Mouse (Mus musculus) intestine, postnatal 0 days (tissue): ENCODE measurements around the gene Sgcb. TPM values are rescaled to one million over a fixed set of nuclear protein-coding genes. Genes with fewer than 3 reads are reported as not detected.

Experiments used
- ATAC-seq: fragments of 200-750 bp; cut with Nextera tagmentation; 2 replicates; pipeline ENCODE4 v1.8.0; 2017; ENCODE audit warnings: mild to moderate bottlenecking, moderate TSS enrichment, moderate library complexity
- H3K27ac ChIP-seq: fragments of 300-500 bp; sonication (generic); 2 replicates; pipeline ENCODE4 v1.5.1; 2014; ENCODE audit warnings: mild to moderate bottlenecking, low read depth, low read length, moderate library complexity
- H3K27me3 ChIP-seq: fragments of 300-500 bp; sonication (generic); replicated peaks from 2 replicates; pipeline ENCODE4 v1.6.1; 2014; ENCODE audit warnings: low read length, mixed read lengths; ENCODE audit not compliant: control insufficient read depth, insufficient read depth
- H3K36me3 ChIP-seq: fragments of 300-500 bp; sonication (generic); 2 replicates; pipeline ENCODE4 v1.6.1; 2014; ENCODE audit warnings: mild to moderate bottlenecking, moderate library complexity; ENCODE audit not compliant: control insufficient read depth, insufficient read depth
- H3K4me1 ChIP-seq: fragments of 300-500 bp; sonication (generic); replicated peaks from 2 replicates; pipeline ENCODE4 v1.6.1; 2014; ENCODE audit warnings: antibody characterized with exemption, low read length, mixed read lengths; ENCODE audit not compliant: control insufficient read depth, insufficient read depth
- H3K4me2 ChIP-seq: fragments of 300-500 bp; sonication (generic); replicated peaks from 2 replicates; pipeline ENCODE4 v1.6.1; 2014; ENCODE audit warnings: low read depth, mild to moderate bottlenecking, moderate library complexity
- H3K4me3 ChIP-seq: fragments of 300-500 bp; sonication (generic); 2 replicates; pipeline ENCODE4 v1.5.1; 2014; ENCODE audit warnings: low read depth, low read length
- H3K9ac ChIP-seq: fragments of 300-500 bp; sonication (generic); 2 replicates; pipeline ENCODE4 v1.6.1; 2014; ENCODE audit warnings: mild to moderate bottlenecking, low read depth, low read length
- H3K9me3 ChIP-seq: fragments of 300-500 bp; sonication (generic); 2 replicates; pipeline ENCODE4 v1.6.1; 2016; ENCODE audit warnings: mixed run types; ENCODE audit not compliant: control insufficient read depth
- CTCF ChIP-seq: sonication (generic); IDR thresholded peaks from 2 replicates; pipeline ENCODE4 v1.5.1; 2016; ENCODE audit warnings: low read depth, mild to moderate bottlenecking, control low read depth, antibody characterized with exemption, moderate library complexity
- WGBS: fragments of 180-500 bp; shearing (Covaris S2); extraction: QIAGEN DNeasy Blood & Tissue Kit; methylation state at CpG from one replicate; pipeline ENCODE4 v1.1.7; 2014; 5-methylcytosine and 5-hydroxymethylcytosine counted together
- polyA plus RNA-seq: library from polyadenylated mRNA; unstranded; fragments of >200 nt; fragmentation: Nextera tagmentation; extraction: Ambion mirVana; gene quantifications from 2 replicates; pipeline ENCODE4 v1.2.1, GENCODE M21; 2015

The Sgcb gene
- polyA plus RNA-seq, 1 experiment from 2014 or later = 8.5 TPM

DNA sequence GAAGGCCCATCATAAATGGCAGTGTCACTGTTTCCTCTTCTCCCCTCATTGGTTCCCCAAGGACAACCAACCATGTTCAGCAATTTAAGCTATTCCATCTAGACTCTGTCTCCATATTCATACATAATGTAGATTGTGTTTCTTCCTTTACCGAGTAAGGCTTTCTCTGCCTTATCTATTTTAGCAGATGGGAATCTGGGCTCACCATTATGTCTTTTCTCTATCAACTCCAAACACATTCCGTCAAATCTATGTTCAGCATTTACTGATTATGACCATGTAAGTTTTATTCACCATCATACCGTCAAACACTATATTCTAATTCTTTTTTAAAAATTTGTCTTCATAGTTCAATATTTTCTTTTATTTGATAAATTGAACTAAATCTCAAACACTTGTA is 6.5 kb downstream of the Sgcb start:
- H3K36me3 ChIP-seq = 0 out of 2 replicates have a peak, but pooled peaks cover 3% of the 10 kb centered on the region
- no peak overlapping the region for H3K4me2 ChIP-seq
- no peak overlapping the region for H3K27ac ChIP-seq
- TF ChIP-seq CTCF = no peak
- no peaks in the 10 kb centered on the region for H3K9me3 ChIP-seq
- WGBS = 89% methylated on average over 3 of the region's 3 CpGs
- no peaks in the 10 kb centered on the region for H3K4me1 ChIP-seq
- H3K27me3 ChIP-seq = no peaks in the 10 kb centered on the region
- H3K9ac ChIP-seq = no peak overlapping the region
- ATAC-seq = no peak
- no peak overlapping the region for H3K4me3 ChIP-seq

DNA sequence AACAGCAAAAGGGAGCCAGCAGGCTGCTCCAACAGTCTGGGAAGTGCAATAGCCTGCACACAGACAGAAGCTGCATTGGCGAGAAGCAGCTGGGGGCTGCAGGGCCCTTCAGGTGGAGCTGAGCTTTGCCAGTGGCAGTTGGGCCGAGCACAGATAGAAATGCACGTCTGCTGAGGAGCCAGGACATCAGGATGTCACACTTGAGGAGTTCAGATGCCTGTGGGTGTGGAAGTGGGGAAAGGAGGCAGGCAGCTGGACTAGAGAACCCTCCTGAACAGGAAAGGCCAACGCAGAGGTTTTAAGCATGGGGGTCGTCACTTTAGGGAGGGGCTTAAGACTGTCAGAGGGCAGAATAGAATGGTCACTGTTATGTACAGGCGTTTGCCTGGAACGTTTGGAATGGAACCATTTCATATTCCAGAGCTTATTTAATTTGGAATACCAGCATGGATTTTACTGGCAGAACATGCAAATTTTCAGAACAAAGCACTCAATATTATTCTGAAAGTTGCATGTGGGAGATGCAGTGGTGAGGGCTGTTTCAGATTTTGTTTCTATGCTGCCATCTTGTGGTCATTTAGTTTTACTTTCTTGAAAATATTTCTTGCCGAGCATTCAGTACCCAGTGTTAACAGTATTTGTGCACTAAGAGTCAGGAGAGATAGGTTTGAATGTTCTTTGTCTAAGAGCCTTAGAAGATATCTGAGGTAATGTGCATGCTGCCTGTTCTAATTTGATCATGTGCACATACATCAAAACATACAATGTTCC is 10.1 kb downstream of the Sgcb start:
- Histone ChIP-seq H3K4me1 (no peaks in the 10 kb centered on the region), H3K9me3 (0 out of 2 replicates have a peak, but pooled peaks cover 5% of the 10 kb centered on the region), H3K27ac (no peak overlapping the region), H3K27me3 (no peaks in the 10 kb centered on the region), H3K9ac (no peak overlapping the region), H3K36me3 (0 out of 2 replicates have a peak, but pooled peaks cover 15% of the 10 kb centered on the region), H3K4me3 (no peak overlapping the region), H3K4me2 (no peak overlapping the region)
- WGBS = 47% methylated on average over 8 of the region's 8 CpGs
- TF ChIP-seq CTCF = peak; percentile 75
- ATAC-seq = peak; percentile 59

DNA sequence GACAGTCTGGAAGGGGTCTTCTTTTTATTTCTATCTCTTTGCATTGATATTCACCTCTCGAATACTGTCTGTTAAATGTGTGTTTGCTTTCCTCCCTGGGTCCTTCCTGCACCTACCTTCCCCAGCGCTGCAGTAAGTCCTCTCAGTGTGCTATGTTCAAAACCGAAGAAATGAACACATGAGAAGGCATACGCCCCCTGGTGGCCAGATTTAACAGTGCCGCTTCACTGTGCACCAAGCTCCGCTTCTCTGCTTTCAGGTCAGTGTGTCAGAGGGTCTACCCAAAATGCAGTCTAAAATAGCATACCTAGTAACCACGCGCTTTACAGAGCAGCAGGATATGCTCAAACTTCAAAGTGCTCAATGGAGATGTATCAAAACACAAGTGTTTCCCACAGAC is 14.4 kb downstream of the Sgcb start:
- H3K27me3 ChIP-seq = no peaks in the 10 kb centered on the region
- no peak overlapping the region for H3K27ac ChIP-seq
- peak; percentile 84 for TF ChIP-seq CTCF
- ATAC-seq = no peak
- no peak overlapping the region for H3K9ac ChIP-seq
- no peak overlapping the region for H3K4me2 ChIP-seq
- 0 out of 2 replicates have a peak, but pooled peaks cover 5% of the 10 kb centered on the region for H3K9me3 ChIP-seq
- 0 out of 2 replicates have a peak, but pooled peaks cover 13% of the 10 kb centered on the region for H3K36me3 ChIP-seq
- 62% methylated on average over 8 of the region's 8 CpGs for WGBS
- H3K4me1 ChIP-seq = 0 out of 2 replicates have a peak, but pooled peaks cover 4% of the 10 kb centered on the region
- no peak overlapping the region for H3K4me3 ChIP-seq

DNA sequence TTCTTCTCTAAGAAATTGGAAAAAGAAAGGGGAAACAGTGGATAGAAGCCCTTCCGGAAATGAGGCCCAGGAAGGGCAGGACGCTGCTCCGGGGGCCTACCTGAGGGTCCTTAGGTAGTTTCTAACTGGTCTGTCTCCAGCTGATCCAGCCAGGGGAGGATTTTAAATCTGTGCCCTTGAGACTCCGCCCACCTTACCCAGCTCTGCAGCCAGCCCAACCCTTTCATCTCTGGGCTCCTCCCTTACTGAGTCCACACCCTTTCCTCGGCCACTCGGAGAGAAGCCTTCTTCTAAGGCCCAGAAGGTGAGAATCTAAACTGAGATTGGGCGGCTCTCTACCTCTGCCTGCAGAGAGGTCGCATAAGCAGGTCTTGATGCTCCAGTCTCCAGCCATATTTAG is 15.3 kb downstream of the Sgcb start, which contains the start of gene Lrrc66:
Gene Lrrc66, minus strand, starts transcription at position 236 of the 400 bp plus-strand sequence.
- no peak within 1 kb of the TSS for H3K9ac ChIP-seq
- WGBS = 66% methylated on average over 8 of the region's 8 CpGs
- no peak within 1 kb of the TSS for H3K4me2 ChIP-seq
- H3K36me3 ChIP-seq = 0 out of 2 replicates have a peak, but pooled peaks cover 13% of the 10 kb centered on the region
- no peak for TF ChIP-seq CTCF
- H3K27ac ChIP-seq = no peak within 1 kb of the TSS
- H3K4me1 ChIP-seq = 0 out of 2 replicates have a peak, but pooled peaks cover 4% of the 10 kb centered on the region
- no peaks in the 10 kb centered on the region for H3K27me3 ChIP-seq
- H3K9me3 ChIP-seq = 0 out of 2 replicates have a peak, but pooled peaks cover 5% of the 10 kb centered on the region
- H3K4me3 ChIP-seq = no peak within 1 kb of the TSS
- no peak for ATAC-seq

DNA sequence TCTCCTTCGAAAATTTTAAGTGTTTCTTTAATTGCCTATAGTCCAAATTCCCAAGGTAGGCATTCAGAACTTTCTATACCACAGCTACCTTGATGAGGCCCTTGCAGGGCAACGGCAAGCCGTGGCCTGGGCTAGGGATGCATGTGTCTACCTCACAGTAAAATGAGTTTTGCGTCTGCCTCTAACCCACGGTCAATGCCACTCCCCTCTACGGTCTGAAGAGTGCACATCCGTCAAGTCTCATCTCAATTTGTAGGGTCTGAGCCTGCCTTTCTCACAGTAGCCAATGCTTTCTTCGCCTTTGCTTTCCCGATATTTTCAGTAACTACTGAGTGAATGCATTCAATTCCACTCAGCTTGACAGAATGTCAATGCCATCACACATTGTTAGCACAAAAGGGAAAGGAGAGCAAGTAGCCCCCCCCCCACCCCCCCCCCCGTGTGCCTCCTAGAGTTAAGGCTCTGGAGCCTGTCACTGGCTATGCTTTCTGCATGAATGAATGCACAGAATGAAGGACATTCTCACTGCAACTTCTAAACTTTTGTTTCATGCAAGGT is 16.5 kb downstream of the Sgcb start:
- H3K27ac ChIP-seq = peak overlapping the region; percentile 89; the same call in 1 of the 2 replicates
- H3K9me3 ChIP-seq = 0 out of 2 replicates have a peak, but pooled peaks cover 5% of the 10 kb centered on the region
- no peak overlapping the region; the same call in 1 of the 2 replicates for H3K4me2 ChIP-seq
- TF ChIP-seq CTCF = no peak
- H3K27me3 ChIP-seq = no peaks in the 10 kb centered on the region
- ATAC-seq = no peak
- H3K36me3 ChIP-seq = 0 out of 2 replicates have a peak, but pooled peaks cover 13% of the 10 kb centered on the region
- H3K9ac ChIP-seq = no peak overlapping the region
- H3K4me1 ChIP-seq = 0 out of 2 replicates have a peak, but pooled peaks cover 6% of the 10 kb centered on the region
- 74% methylated on average over 10 of the region's 10 CpGs for WGBS
- H3K4me3 ChIP-seq = no peak overlapping the region

DNA sequence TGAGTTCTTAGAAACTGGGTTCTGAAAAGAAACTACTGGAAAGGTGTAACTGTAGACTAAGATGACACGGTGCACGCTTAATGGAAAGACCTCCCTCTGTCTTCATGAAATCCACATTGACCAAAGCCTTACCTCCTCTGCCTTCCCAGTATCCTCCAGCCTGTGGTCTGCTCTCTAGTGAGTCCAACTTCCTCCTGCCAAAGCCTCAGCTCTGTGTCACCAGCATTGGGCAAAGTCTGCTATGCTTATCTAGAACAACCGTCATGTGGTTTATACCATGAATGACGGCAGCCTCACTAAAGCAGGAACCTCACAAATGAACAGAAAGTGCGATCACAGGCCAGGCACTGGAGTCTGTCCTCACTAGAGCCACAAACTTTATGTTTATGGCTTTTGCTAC is 17.4 kb downstream of the Sgcb start:
- peak overlapping the region; percentile 25; the same call in 1 of the 2 replicates for H3K4me3 ChIP-seq
- 0 out of 2 replicates have a peak overlapping the region, but pooled peaks have one; percentile 32 for H3K9ac ChIP-seq
- 0 out of 2 replicates have a peak, but pooled peaks cover 8% of the 10 kb centered on the region for H3K4me1 ChIP-seq
- 0 out of 2 replicates have a peak, but pooled peaks cover 5% of the 10 kb centered on the region for H3K9me3 ChIP-seq
- H3K36me3 ChIP-seq = 0 out of 2 replicates have a peak, but pooled peaks cover 9% of the 10 kb centered on the region
- ATAC-seq = peak; percentile 94
- TF ChIP-seq CTCF = no peak
- H3K4me2 ChIP-seq = peak overlapping the region; percentile 58
- peak overlapping the region; percentile 89 for H3K27ac ChIP-seq
- 40% methylated on average over 5 of the region's 5 CpGs for WGBS
- H3K27me3 ChIP-seq = no peaks in the 10 kb centered on the region
